Mouse (Mus musculus) CH12F3 (cell line): ENCODE measurements around the gene Lhx2.

Experiments used
- in situ Hi-C: fragments of 300-500 bp; cut with MboI; formaldehyde crosslinking; loops from 2 replicates; pipeline ENCODE4 v1.14.3; 2020; ENCODE audit warnings: low sequenced_read_pairs

The Lhx2 gene

DNA sequence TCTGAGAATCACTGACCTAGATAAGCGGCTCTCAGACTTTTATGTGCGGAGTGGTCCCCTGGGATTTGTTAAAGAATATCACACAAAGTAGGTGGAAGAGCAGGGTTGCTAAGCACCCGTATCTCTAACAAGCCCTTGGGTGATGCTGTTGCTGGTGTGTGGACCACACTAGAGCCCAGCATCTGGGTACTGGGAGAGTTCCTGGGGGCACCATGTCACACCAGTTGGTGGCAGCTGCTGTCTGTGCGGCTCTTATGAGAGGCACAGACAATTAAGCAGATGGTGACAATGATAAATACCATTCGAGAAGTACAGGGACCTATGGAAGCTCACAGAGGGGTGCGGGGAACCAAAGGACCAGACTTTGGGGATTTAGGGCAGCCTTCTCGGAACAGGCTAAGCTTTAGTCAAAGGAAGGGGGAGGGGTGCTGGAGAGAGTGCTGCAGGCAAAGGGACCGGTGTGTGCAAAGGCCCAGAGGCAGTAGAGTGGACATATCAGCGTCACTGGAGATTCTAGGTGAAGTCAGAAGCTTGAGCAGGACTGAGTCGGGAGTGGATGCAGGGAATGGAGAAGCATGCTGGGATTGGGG lies 65.0 kb downstream of the Lhx2 start:
- in situ Hi-C loops = no loop called here

DNA sequence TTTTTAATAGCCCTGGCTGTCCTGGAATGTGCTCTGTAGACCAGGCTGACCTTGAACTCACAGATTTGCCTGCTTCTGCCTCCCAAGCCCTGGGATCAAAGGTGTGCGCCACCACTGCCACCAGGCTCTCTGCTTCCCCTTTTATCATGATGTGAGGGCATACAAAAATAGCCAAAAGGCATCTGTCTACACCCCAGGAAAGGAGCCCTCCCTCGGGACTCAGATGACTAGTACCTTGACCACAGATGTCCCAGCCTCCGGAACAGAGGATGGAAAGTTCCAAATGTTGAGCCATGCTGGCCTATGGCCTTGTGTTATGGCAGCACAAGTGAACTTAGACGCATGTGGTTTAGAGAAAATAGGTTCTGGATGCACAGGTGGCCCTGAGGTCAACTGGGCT lies 66.3 kb downstream of the Lhx2 start:
- in situ Hi-C loops = no loop called here

DNA sequence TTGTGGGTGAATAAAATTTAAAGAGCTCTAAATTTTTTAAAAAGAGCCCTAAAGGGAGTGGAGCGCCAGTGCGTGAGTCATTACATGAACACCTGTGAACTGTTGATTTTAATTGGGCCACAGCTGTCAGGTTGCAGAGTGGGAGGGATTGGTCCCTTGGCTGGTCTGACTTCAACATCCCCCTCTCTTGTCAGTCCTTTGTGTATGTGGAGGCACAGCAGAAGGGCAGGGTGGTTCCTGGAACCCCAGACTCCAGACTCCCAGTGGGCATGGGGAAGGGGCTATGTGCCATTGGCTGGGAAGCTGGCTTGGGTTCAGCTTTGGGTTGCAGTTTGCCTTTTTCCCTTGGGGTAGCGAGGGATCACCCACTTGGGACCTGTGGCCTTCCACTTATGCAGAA lies 70.2 kb downstream of the Lhx2 start:
- in situ Hi-C loops = no loop called here

DNA sequence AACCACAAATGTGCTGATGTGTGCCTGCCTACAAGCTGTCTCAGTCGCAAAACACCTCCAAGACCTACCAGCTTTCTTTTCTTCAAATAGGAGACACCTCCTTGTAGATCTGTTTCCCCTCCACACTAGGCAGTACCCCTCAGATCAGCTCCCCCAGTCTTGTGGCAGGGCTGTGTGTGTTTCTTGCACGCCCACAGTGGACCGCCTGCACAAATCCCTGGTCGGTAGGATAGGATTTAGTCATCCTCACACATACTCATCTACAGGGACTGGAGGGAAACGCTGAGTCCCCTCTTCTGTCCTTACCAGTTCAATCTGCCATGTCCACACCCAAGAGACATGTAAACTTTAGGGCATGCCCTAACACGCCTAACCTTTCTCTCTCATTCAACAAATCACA lies 71.1 kb downstream of the Lhx2 start:
- in situ Hi-C loops = no loop called here

DNA sequence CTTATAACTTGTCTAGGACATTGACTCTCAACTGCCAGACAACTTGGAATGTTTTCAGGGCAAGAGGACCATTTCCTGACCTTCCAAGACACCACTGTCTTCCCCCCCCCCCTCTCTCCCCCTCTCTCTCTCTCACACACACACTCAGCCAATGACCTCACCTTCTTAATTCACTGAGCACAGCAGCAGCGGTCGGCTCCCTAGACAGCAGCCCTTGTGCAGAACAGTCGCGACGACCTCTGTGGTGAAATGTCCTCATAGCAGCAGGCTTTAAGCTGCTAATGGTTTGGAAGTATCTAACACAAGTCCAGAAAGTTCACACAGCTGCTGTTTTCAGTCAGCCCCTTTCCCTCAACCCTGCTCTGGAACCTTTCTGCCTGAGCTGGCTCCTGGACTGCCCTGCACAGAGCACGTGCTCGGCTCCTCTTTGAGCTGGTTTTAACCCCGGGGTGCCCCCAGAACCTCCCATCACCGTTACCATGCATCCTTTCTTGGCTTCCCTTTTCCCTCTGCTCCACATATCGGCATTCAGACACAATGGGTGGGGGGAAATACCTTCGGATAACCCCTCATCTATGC lies 73.6 kb downstream of the Lhx2 start:
- in situ Hi-C loops = no loop called here

DNA sequence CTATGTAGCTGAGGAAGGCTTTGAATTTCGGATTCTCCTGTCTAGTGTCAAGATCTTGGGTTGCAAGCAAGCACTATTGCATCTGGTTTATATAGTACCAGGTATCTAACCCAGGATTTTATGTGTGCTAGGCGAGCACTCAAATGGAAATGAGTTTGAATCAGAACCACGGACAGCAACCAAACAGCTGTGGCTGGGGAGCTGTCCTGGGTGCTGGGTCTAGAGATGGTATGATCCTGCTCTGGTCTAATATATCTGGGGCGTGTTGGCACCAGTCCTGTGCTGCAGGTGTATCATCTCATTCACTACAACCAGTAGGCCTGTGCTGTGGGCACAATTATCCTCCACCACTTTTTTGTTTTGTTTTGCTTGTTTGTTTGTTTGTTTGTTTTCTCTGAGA lies 78.9 kb downstream of the Lhx2 start:
- in situ Hi-C loops = no loop called here
